Mouse (Mus musculus): ENCODE data around the gene Mpp6. TPM values are rescaled to one million over a fixed set of nuclear protein-coding genes. Genes with fewer than 3 reads are reported as not detected.

Mpp6 gene
- polyA plus RNA-seq, 1 experiment: 21.3 TPM

DNA sequence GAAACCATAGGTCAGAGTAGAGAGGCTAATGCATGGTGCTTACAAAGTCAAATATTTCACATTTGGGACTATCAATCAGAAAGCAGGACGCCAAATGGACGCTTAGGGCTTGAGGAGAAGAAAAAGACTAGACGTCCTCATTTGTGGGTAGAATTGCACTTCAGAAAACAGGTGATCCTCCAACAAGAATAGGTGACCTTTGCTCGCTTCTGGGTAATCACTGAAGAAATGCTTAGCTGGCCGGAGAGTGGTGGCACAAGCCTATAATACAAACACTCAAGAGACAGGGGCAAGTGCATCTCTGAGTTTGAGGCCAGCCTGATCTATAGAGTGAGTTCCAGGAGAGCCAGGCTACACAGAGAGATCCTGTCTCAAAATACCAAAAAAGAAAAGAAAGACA, 83.8 kb downstream of the Mpp6 start:
- WGBS: 58% methylated on average over 5 of the region's 5 CpGs
- H3K4me1 ChIP-seq (ENCODE audit: control insufficient read depth, insufficient read depth, low read length): peaks cover 4% of the 10 kb centered on the region; the same call in 1 of the 2 replicates
- TF ChIP-seq CTCF (conservative IDR thresholded peaks at IDR 0.05; ENCODE audit: insufficient read depth, insufficient read length, low read depth, low read length) (no peak), POLR2A (IDR thresholded peaks at IDR 0.05; ENCODE audit: low read depth, low read length) (no peak)
- DNase-seq: peak; percentile 79
- H3K4me3 ChIP-seq (ENCODE audit: insufficient read depth, low read depth, low read length): no peak overlapping the region
- H3K27ac ChIP-seq (ENCODE audit: insufficient read depth, low read depth, low read length): 0 out of 2 replicates have a peak overlapping the region, but pooled peaks have one; percentile 23
- no peaks in the 10 kb centered on the region for H3K27me3 ChIP-seq (replicated peaks; ENCODE audit: control insufficient read depth, insufficient read depth, low read length)
- H3K36me3 ChIP-seq (ENCODE audit: control insufficient read depth, insufficient read depth, low read length): peaks cover 2% of the 10 kb centered on the region

DNA sequence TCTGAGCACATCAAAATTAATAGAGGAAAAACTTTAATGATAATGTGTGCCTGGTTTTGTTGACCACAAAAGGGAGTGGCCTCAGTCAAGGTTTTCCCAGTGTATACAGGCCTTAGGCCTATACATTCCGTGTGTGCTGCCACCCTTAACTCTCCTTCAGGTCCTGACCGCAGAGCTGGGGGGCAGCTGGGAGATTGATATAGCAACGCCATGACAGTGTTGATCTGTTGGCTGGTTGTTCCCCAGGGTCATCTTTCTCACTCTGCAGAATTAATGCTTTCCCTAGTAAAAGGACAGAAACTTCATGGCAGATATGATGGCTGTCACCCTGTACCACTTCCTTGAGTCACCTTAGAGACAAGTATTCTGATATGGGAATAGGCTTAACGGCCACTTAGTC, 94.3 kb downstream of the Mpp6 start:
- no peaks in the 10 kb centered on the region for H3K4me1 ChIP-seq (ENCODE audit: control insufficient read depth, insufficient read depth, low read length)
- DNase-seq: no peak
- H3K27ac ChIP-seq (ENCODE audit: insufficient read depth, low read depth, low read length): no peak overlapping the region
- no peak overlapping the region for H3K4me3 ChIP-seq (ENCODE audit: insufficient read depth, low read depth, low read length)
- H3K36me3 ChIP-seq (ENCODE audit: control insufficient read depth, insufficient read depth, low read length): no peaks in the 10 kb centered on the region; the same call in 1 of the 2 replicates
- TF ChIP-seq CTCF (conservative IDR thresholded peaks at IDR 0.05; ENCODE audit: insufficient read depth, insufficient read length, low read depth, low read length) (no peak), POLR2A (IDR thresholded peaks at IDR 0.05; ENCODE audit: low read depth, low read length) (no peak)
- no peaks in the 10 kb centered on the region for H3K27me3 ChIP-seq (replicated peaks; ENCODE audit: control insufficient read depth, insufficient read depth, low read length)
- WGBS: 80% methylated on average over 4 of the region's 4 CpGs

DNA sequence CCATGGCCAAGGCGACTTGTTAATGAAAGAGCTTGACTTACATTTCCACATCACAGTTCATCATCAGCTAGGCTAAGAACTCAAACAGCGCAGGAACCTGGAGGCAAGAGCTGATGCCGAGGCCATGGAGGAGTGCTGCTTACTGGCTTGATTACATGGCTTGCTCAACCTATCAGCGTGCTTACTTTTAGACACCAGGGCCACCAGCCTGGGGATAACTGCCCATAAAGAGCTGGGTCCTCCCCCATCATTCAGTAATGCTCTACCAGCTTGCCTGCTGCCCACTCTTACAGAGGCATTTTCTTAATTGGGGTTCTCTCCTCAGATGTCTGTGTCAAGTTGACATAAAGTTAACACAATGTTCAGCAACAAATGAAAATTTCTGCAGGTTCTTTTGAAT, 95.1 kb downstream of the Mpp6 start:
- TF ChIP-seq CTCF (conservative IDR thresholded peaks at IDR 0.05; ENCODE audit: insufficient read depth, insufficient read length, low read depth, low read length) (no peak), POLR2A (IDR thresholded peaks at IDR 0.05; ENCODE audit: low read depth, low read length) (no peak)
- H3K4me1 ChIP-seq (ENCODE audit: control insufficient read depth, insufficient read depth, low read length): no peaks in the 10 kb centered on the region
- DNase-seq: no peak
- no peaks in the 10 kb centered on the region; the same call in 1 of the 2 replicates for H3K36me3 ChIP-seq (ENCODE audit: control insufficient read depth, insufficient read depth, low read length)
- H3K27me3 ChIP-seq (replicated peaks; ENCODE audit: control insufficient read depth, insufficient read depth, low read length): no peaks in the 10 kb centered on the region
- WGBS: 73% methylated on average over 4 of the region's 4 CpGs
- H3K27ac ChIP-seq (ENCODE audit: insufficient read depth, low read depth, low read length): no peak overlapping the region
- H3K4me3 ChIP-seq (ENCODE audit: insufficient read depth, low read depth, low read length): no peak overlapping the region

DNA sequence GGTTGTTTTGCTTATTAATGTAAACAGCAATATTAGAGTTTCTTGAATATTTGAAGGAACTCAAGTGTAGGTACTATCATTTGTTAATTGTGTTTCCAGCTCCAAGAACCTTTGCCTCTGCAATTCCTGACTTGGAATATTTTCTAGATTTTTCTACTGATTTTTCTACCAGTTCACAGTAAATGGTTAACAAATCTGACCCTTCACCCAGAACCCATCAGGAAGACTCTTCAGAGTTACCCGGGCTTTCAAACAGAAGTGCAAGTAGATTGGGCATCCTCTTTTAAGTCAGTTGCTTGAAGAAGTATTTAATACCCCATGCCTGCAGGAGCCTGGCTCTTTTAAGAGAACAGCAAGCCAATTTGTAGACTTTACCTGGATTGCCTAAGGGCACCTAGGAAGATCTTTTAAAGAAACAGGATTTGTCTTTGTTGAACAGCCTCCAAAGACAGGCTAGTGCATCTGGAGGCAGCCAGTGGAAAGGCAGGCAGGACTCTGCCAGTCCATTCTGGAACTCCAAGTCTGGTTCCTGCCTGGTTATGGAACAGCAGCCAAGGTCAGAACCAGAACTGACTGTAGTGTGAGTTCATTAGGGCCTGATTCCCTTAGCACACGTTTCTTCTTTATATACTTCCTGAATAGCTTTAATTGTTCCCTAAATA, 104.8 kb downstream of the Mpp6 start:
- TF ChIP-seq POLR2A (IDR thresholded peaks at IDR 0.05; ENCODE audit: low read depth, low read length): no peak
- TF ChIP-seq CTCF (conservative IDR thresholded peaks at IDR 0.05; ENCODE audit: insufficient read depth, insufficient read length, low read depth, low read length): no peak
- no peaks in the 10 kb centered on the region for H3K36me3 ChIP-seq (ENCODE audit: control insufficient read depth, insufficient read depth, low read length)
- peak; percentile 81 for DNase-seq
- H3K4me1 ChIP-seq (ENCODE audit: control insufficient read depth, insufficient read depth, low read length): peaks cover 24% of the 10 kb centered on the region
- WGBS: 21% methylated on average over 2 of the region's 2 CpGs
- no peaks in the 10 kb centered on the region for H3K27me3 ChIP-seq (replicated peaks; ENCODE audit: control insufficient read depth, insufficient read depth, low read length)
- H3K4me3 ChIP-seq (ENCODE audit: insufficient read depth, low read depth, low read length): no peak overlapping the region
- peak overlapping the region; percentile 84 for H3K27ac ChIP-seq (ENCODE audit: insufficient read depth, low read depth, low read length)

DNA sequence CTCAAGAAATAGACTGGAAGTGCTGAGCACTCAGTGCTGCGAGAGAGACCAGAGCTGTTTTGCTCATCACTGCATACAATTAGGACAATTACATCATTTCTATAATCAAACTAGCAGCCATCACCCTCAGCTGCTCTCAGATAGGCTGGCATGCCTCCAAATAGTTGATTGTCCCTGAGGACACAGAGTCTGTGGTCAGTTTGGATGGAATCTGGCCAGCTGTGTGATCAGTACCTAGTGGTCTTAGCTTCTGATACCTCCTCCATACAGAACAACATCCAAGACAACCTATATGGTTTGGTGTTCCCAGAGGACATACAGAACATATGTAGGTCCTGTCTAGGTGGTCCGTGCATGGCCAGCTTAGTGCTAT, 105.3 kb downstream of the Mpp6 start:
- peak; percentile 51 for DNase-seq
- Histone ChIP-seq H3K4me3 (ENCODE audit: insufficient read depth, low read depth, low read length) (no peak overlapping the region), H3K4me1 (ENCODE audit: control insufficient read depth, insufficient read depth, low read length) (peaks cover 24% of the 10 kb centered on the region), H3K36me3 (ENCODE audit: control insufficient read depth, insufficient read depth, low read length) (no peaks in the 10 kb centered on the region), H3K27ac (ENCODE audit: insufficient read depth, low read depth, low read length) (peak overlapping the region; percentile 84), H3K27me3 (replicated peaks; ENCODE audit: control insufficient read depth, insufficient read depth, low read length) (no peaks in the 10 kb centered on the region)
- no peak for TF ChIP-seq POLR2A (IDR thresholded peaks at IDR 0.05; ENCODE audit: low read depth, low read length)
- no peak for TF ChIP-seq CTCF (conservative IDR thresholded peaks at IDR 0.05; ENCODE audit: insufficient read depth, insufficient read length, low read depth, low read length)
- WGBS: 76% methylated on average over 2 of the region's 2 CpGs

DNA sequence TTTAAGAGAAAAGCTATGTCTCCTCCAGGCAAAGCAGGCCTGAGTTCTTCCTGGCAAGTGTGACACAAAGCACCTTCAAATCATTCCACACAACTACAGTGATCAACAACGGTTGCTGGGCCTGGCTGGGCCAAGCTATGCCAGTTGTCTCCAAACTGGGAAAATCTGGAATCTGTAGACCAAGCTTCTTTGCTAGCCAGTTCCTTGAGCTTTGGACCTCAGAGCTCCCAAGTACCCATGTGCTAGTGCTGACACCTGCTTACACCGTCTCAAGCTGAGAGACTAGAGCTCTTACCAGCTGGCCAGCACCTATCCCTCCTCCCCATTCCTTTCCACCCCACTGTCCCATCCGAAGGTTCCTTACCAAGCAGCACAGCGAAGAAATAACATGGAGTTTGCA, 105.9 kb downstream of the Mpp6 start:
- Histone ChIP-seq H3K4me3 (ENCODE audit: insufficient read depth, low read depth, low read length) (no peak overlapping the region), H3K27ac (ENCODE audit: insufficient read depth, low read depth, low read length) (peak overlapping the region; percentile 84), H3K4me1 (ENCODE audit: control insufficient read depth, insufficient read depth, low read length) (peaks cover 24% of the 10 kb centered on the region), H3K27me3 (replicated peaks; ENCODE audit: control insufficient read depth, insufficient read depth, low read length) (no peaks in the 10 kb centered on the region), H3K36me3 (ENCODE audit: control insufficient read depth, insufficient read depth, low read length) (no peaks in the 10 kb centered on the region)
- WGBS: 62% methylated on average over 4 of the region's 4 CpGs
- DNase-seq: peak; percentile 74
- no peak for TF ChIP-seq CTCF (conservative IDR thresholded peaks at IDR 0.05; ENCODE audit: insufficient read depth, insufficient read length, low read depth, low read length)

DNA sequence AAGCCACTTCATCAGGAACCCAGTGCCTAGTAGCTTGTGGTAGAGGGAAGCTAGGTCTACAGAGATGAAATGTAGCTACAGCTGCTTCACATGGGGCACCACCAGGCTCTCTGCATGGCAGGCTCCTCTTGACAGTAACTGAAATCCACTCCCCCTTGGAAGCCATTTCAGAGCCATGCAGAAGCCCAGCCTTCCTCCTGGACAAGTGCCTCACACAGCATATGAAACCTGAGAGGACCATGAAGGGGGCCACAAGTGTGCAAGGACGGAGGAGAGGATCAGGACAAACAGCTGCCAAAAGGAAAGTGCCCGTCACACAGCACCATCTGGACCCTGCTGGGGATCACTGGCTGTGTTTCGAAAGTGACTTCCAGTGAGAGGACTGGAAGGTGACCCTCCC, 108.6 kb downstream of the Mpp6 start:
- Histone ChIP-seq H3K4me3 (ENCODE audit: insufficient read depth, low read depth, low read length) (no peak overlapping the region), H3K4me1 (ENCODE audit: control insufficient read depth, insufficient read depth, low read length) (peaks cover 24% of the 10 kb centered on the region), H3K36me3 (ENCODE audit: control insufficient read depth, insufficient read depth, low read length) (no peaks in the 10 kb centered on the region), H3K27me3 (replicated peaks; ENCODE audit: control insufficient read depth, insufficient read depth, low read length) (no peaks in the 10 kb centered on the region), H3K27ac (ENCODE audit: insufficient read depth, low read depth, low read length) (no peak overlapping the region)
- 86% methylated on average over 3 of the region's 3 CpGs for WGBS
- DNase-seq: no peak
- TF ChIP-seq CTCF (conservative IDR thresholded peaks at IDR 0.05; ENCODE audit: insufficient read depth, insufficient read length, low read depth, low read length): no peak

Data from kidney, adult 2 months (tissue).